Mouse (Mus musculus) left cerebral cortex, adult 18-20 months (tissue): ENCODE results near the gene Gm45837. TPM values are rescaled to one million over a fixed set of nuclear protein-coding genes. Genes with fewer than 3 reads are reported as not detected.

Experiments
- DNase-seq, 2 experiments: peaks; one replicate each; pipeline ENCODE4 v3.0.0; 2021 to 2022; ENCODE audit warnings: low spot score in 2 of 2, mixed read lengths in 1 of 2
- long read RNA-seq, 2 experiments: library from polyadenylated mRNA; stranded (forward); transcript quantifications; one replicate each; pipeline ENCODE4 v2.0.0; 2021
- total RNA-seq, 2 experiments: library from RNA; stranded (reverse); gene quantifications; 2 replicates each; pipeline ENCODE4 v1.2.3; 2021

Gm45837 gene
- 1 to 10 TPM in 1 of 2 experiments, not detected in 1; 1.3 TPM for total RNA-seq
- long read RNA-seq, experiment 1, partial matches to known transcripts, result 16 of 25 reads
- long read RNA-seq, experiment 1, other reads (novel, unspliced or antisense), result 9 of 25 reads
- long read RNA-seq, experiment 2, partial matches to known transcripts, result 98 of 118 reads
- long read RNA-seq, experiment 2, other reads (novel, unspliced or antisense), result 20 of 118 reads

- DNase-seq, result no peak
These were observed at the start of gene Gm45837 for GRCm38 (mm10) chr7:101410267-101410936. Gm45837 (plus strand) TSS chr7:101410886.

DNA sequence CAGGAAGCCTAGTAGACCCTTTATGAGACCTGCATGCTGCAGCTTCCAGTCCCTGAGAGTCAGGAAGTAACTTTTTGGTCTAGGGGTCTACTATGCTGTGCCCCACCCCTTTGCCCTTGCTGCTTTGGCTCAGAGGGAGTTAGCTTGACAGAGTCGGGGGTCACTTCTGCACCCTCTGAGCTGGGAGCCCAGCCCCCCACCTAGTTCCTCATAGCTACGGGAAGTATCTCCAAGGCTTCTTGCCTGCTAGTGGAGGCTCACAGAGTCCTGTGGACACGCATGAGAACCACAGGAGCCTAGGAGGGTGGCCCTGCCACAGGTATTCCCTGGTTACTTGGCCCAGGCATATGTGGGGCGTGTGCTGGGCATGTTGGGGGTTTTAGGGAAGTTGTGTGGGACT, 49.7 kb upstream of the Gm45837 start:
- DNase-seq, result no peak

DNA sequence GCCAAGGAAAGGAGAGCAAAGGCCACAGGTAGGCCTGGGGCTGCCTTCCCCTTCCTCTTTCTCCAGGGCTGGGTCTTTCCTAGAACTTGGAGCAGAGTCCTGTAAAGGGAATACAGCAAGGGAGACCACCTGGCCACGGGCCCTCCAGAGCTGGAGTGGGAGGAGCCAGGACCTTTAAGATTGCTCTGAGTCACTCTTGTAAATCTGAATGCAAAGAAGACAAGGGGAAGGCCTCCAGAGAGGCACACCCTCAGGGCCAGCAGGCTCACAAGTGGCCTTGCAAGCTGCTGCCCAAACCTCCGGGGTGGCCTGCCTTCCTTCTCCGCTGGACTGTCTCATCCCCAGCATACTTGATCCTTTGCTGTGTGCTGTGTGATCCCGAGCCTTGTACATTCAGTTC, 48.9 kb upstream of the Gm45837 start:
- no peak for DNase-seq

GRCm38 (mm10) chr7:101362791-101363191, 47.9 kb upstream of the Gm45837 start:
- no peak for DNase-seq

- no peak for DNase-seq
These were observed 46.8 kb upstream of the Gm45837 start for GRCm38 (mm10) chr7:101363914-101364313.

DNA sequence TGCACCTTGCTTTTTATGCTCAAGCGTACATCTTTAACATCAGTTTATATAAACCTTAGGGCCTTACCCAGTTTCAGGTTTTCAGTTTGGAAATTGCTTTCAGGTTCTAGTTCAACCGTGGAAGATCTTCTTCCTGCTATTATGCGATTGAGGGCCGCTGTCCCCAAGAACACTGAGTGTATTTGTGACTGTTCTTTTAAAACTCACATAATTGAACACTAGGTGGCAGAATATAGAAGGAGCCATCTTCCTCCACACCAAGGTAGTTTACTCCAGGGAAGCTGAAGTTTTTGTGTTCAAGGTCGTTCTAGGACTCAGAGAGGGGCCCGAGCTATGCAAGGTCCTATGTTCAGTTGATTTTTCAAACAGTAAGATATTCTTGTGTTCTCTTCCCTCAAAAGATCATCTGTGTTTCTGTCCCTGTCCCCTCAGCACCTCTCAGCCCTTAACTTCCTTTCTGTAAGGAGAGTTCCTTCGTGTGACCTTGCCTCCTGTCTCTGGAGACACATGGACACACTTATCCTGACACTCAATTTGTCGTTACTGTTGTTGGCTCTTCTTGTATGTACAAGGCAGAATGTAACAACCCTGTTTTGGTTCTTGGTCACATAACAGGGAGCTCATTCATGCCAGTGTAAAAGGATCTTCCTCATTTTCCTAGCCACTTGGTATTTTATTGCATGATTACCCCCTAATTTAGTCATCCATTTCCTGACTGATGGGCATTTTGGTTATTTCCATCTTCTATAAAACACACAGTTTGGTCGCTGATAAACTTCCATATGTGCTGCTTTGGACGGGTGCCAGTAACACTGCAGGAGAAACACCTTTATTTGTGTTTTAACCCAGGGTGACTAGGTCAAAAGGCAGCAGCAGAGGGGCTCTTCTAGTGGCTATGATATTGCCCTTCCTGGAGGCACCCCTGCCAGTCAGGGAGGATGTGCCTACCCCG, 42.5 kb upstream of the Gm45837 start:
- no peak for DNase-seq

- no peak for DNase-seq
These were observed 41.0 kb upstream of the Gm45837 start for GRCm38 (mm10) chr7:101369666-101370065.

- no peak for DNase-seq
These were observed 37.6 kb upstream of the Gm45837 start for GRCm38 (mm10) chr7:101373082-101373481.

- DNase-seq, result peak; percentile 30 to 47
These were observed 36.5 kb upstream of the Gm45837 start for GRCm38 (mm10) chr7:101374155-101374554.

DNA sequence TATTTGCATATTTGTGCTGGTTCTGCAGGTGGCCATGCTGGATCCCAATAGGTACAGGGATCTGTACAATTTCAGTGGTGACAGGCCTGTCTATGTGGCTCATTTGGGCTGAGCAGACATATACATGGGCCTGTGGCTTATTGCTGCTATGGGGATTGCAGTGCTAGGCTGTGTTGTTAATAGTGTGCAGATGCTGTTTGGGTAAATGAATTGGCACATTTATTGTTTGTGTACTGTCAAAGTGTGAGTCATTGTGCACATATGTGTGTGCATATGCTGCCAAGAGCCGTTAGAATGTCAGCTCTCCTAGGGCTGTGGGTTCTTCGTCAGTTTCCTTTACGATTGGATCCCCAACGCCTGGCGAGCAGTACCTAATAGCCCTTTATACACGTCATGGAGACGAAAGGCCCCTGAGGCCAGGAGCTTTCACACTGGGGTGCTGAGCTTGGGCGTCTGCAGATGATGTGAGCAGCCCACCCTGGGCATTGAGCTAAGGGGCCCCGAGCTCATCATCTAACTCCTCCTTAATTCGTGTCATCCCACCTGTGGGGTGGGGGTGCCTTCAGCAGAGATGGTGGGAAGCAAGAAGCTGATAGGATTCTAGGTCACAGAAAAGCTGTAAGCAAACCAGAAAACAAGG, 33.9 kb upstream of the Gm45837 start:
- DNase-seq, result no peak

GRCm38 (mm10) chr7:101377741-101378262, 32.9 kb upstream of the Gm45837 start:
- DNase-seq, result no peak

DNA sequence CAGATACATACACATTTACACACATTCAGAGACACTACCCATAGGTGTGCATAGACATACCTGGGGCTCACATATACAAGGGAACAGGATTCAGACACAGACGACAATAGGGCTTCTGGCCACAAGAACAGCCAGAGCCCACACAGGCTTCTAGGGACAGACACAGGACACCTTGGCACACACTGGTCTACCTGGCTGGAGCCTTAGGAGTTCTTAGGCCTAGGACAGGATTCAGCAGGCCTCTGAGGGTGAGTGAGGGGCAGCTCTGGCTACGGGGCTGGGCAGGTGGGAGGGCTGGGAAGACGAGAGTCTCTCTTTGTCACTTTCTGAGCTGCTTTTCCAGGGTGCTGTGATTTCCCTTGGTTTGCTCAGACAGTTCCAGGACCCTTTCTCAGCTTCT, 32.4 kb upstream of the Gm45837 start:
- DNase-seq, result no peak

DNA sequence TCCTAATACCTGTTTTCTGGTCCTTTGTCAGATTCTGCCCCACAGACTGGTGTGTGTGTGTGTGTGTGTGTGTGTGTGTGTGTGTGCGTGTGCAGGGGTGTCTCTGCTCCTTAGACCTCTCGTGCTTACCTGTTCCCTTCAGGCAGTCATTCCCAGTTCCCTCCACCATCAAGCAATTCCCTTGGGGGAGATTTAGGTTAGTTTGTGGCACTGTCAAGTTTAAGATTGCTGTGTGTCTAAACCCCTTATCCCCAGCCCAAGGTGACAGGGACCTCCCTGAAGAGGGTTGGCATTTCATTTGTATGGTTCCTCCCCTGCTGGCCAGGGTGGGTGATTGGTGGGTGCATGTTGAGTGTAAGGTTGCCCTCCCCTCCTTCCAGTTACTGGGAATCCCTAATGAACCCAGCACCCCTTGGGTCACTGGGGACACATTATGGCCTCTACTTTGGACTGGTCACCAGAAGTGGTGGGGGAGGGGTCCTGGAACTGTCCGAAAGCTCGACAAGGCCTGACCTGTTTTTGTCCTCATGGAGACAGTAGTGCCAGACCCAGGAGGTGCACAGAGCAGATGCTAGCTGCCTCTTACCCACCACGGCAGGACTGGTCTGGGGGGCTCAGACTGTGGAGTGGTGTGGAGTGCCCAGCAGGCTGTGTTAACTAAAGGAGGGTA, 31.8 kb upstream of the Gm45837 start:
- no peak for DNase-seq

GRCm38 (mm10) chr7:101379732-101380131, 31.0 kb upstream of the Gm45837 start:
- no peak for DNase-seq

DNA sequence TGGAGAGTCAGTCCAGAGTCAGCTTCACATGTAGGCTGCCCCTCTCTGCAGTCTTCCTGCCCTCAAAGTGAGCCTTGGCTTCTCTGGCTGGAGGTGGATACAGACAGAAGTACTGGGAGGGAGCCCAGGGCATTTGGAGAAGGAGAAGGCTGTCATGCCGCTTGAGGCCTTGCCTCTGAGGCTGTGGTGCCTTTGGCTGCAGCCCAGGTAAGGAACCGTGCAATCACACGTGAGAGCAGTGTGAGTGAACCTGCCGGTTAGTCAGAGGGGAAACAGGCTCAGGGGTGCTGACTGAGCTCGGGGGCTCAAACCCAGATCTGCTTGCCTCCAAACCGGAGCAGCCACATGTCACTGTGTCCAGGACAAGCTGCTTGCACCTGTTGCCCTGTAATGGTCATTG, 29.2 kb upstream of the Gm45837 start:
- DNase-seq, result no peak

GRCm38 (mm10) chr7:101382378-101382777, 28.3 kb upstream of the Gm45837 start:
- no peak for DNase-seq

GRCm38 (mm10) chr7:101383756-101384155, 26.9 kb upstream of the Gm45837 start:
- DNase-seq, result no peak

DNA sequence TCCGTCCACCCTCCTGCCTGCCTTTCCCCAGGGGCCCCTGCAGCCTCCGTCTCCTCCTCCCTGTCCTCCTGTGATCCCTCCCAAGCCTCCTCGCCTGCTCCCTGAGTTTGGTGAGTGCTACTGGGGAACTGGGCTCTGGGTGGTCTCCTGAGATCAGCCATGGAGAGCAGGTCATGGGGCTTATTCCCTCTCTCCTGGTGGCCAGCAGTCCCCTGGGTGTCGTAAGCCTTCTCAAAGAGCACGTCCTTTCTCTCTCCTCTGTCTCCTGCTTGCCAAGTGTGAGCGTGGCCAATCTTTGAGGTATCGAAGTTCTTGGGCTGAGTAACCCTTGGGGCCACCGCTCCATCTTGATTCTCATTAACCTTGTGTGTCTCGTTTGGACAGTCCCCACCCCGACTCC, 25.8 kb upstream of the Gm45837 start:
- DNase-seq, result no peak

- no peak for DNase-seq
These were observed 25.4 kb upstream of the Gm45837 start for GRCm38 (mm10) chr7:101385331-101385733.

DNA sequence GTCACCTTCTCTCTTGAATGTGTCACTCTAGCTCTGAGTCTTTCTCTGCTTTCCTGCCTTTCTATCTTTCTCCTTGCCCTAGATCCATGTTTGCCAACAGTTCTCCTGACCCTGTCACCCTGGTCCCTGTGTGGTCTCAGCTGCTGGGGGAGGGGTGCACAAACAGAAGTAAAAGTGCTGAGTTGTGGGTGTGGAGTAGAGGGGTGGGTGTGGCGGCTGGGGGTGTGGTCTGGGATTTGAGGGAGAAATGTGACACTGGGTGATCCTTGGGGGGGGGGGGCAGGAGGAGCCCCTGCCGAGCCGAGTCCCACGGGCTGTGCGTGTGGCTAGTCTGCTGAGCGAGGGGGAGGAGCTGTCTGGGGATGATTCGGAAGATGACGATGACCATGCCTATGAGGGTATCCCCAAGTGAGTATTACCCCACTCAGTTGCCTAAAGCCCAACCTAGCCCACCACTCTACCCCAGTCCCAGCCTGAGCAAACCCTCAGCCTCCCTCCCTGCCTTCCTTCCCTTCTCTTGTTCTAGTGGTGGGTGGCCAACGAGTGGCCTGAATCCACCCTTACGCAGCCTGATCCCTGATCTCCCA, 24.7 kb upstream of the Gm45837 start:
- no peak for DNase-seq
